Mouse (Mus musculus): ENCODE results near the gene Hmgxb4.

GRCm38 (mm10) chr8:75038497-75038896 is 45.3 kb downstream of the Hmgxb4 start:
- TF ChIP-seq CTCF (IDR thresholded peaks at IDR 0.05; ENCODE audit: extremely low read depth, insufficient read depth, insufficient read length, insufficient replicate concordance), result no peak
- TF ChIP-seq POLR2A (IDR thresholded peaks at IDR 0.05; ENCODE audit: low read depth, low read length), result no peak

Data from spleen, adult 2 months (tissue).